Mouse (Mus musculus) megakaryocyte, adult 5-6 weeks (primary cell): ENCODE measurements around the gene Mid1. TPM values are rescaled to one million over a fixed set of nuclear protein-coding genes. Genes with fewer than 3 reads are reported as not detected.

ENCODE experiments used
- ATAC-seq: 2 replicates; pipeline ENCODE4 v1.8.0; 2016; ENCODE audit warnings: mild to moderate bottlenecking, inconsistent platforms; ENCODE audit not compliant: poor library complexity, severe bottlenecking
- total RNA-seq, 2 experiments: library from RNA; stranded (forward) in 1 of 2; stranded (reverse) in 1 of 2; fragments of 153-499, 151-499 nt in 1 of 2; fragments of 221-1000, 200-1000 nt in 1 of 2; gene quantifications; 2 replicates each; pipeline versions ENCODE4 v1.2.3 to v1.2.4; 2015 to 2017

Mid1 gene
- total RNA-seq (2015) (10.3 and 16.8 TPM in 2 replicates), total RNA-seq (2017) (1.5 and 6.3 TPM in 2 replicates)

DNA sequence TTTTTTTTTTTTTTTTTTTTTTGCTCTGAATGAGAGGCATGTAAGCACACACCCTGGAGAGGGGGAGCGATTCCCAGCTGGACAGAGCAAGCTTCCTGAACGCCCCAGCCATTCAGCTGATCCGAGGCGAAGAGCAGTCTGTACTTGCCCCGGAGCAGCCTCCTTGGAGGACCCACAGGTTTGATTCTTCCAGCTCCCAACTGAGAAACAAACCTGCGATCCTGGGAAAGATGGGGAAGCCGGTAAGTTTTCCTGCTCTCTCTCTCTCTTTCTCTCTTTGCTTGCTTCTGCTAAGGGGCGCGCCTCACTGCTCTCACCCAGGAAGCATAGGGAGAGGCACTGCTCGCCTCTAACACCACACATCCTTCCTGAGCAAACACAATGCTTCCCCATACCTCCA is at the start of gene Mid1:
Gene Mid1, plus strand, starts transcription at position 69 of the 400 bp plus-strand sequence.
- peak; percentile 80 for ATAC-seq

DNA sequence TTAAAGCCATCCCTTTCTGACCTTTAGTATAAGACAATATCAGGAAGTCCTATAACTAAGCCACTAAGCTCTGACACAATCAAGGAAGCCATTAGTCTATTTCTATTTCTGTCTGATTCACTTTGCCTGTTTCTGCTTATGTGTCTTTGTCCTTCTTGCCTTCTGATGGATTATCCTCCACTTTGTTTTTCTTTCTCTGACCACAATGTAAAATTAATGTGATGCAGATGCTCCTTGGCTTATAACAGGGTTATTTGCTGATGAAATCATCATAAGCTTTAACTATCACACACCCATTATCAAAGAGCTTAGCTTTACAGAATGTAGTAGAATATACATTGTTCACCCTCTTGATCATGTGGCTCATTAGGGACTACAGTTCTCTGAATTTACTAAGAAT is 11.9 kb upstream of the Mid1 start:
- no peak for ATAC-seq

DNA sequence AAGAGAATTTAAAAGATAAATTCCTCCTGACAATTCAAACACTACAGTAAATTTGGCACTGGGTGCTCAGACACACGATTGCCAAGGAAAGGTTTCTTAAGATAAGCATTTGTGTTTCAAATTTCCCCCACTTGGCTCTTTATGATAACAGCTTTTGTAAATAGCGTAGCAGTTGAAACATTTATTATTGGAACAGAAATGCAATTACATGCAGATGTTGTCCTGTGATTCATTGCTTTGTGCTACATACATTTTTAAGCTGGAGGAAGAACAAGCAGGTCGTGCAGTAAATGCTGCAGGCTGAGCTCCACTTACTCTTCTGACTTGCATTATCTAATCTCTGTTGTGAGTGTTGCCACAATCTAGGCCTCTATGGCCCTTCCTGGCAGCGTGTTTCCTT is 8.7 kb upstream of the Mid1 start:
- ATAC-seq: no peak

DNA sequence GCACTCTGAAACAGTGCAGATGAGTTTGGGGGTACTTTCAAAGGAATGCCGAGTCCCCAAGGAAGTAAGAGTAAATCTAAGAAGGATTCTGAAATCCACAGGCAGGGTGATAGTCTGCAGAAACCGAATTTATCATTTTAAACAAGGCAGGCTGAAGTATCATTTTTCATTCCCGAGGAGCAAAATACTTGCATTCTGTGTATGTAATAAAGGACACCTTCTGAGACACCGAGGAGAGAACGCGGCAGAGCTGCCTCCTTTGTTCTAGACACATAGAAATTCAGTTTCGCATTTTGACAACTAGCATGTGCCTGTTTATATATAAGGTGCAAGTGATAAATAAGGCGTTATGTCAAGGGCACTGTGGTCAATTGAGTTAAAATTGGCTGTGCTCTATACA is 732 bp downstream of the Mid1 start:
- no peak for ATAC-seq

DNA sequence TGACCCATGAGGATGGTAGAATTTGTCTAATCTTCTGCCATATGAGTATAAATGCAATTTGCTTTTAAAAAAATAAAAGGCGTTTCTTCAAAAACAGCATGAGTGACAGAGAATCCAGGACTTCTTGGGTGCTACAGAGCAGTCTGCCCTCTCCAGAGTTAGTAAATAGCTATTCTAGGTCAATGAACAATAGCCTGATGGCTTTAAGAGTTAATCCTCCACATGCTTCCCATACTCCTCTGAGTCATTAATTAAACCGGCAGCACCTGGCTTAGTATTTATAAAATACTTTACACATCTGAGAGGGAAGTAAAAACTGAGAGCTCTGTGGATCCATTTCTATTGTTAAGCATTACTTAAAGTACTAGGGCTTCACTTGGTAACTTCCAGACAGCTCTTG is 6.2 kb downstream of the Mid1 start:
- no peak for ATAC-seq

DNA sequence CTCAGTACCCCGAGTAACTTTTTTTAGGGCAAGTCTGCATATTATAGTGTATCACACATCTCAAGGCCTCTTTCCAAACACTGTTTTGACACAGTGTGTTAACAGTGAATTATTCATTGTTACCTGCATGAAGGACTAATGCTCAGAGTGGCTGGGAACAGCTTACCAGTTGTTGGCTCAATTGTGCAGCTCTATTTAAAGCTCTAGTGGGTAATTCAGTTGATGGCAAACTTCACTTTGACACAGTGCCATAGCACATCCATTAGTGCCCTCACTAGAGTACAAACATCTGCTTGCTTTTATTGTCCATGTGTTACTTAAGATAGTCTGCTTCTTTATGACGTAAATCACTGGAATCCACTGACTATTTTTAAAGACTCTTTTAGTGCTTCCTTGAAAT is 6.7 kb downstream of the Mid1 start:
- no peak for ATAC-seq

DNA sequence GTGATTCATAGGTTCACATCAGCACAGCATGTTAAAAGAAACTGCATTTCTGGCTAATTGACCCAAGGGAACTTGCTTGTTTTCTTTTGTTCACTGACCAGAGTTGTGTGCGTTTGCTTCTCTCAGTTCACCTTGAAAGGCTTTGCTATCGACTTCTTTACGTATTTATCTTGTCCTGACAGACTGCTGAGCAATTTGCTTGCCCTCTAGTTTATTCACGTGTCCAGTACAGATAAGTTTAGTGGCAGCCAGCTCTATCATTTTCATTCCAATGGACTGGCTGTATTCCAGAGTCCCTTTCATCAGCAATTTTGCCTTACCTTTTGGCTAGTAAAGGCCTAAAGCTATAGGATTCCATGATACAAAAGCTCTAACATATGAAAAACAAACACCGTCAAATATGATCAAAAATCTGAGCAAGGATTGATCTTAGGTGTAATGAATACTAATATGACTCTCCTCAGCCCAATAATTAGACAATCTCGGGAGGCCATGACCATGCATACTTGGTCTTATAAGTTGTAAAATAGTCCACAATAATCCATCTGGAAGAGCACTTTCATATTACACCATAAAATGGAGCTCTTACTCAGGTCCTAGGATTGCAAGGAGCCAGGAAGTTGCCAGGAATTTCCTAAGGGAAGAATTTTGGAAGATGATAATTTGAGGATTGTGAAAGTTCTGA is 7.4 kb downstream of the Mid1 start:
- ATAC-seq: 0 out of 2 replicates have a peak, but pooled peaks have one; percentile 35

DNA sequence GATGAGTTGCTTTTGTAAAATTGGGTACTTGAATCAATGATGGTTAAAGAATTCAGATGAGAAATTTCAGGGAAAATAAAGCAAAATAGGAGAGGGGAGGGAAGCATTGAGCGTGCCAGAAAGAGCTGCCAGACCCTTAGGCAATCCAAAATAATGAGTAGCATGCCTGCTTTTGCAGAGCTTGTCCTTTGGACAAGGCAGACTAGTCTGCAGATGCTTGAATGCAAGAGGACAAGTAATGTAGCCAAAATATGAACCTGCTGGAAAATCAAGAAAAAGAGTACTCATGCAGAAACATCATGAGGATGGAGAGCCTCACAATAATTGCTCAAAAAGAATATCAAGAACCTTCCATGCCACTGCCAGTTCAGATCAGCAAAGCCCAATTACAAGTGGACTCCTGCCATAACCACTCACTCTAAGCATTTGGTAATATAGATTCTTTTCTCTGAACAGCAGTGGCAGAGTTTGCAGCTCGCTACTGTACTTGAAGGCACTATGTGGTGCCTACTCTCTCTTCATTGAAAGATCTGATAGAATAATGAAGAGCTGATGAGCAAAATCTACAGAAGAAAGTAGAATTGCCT is 19.1 kb downstream of the Mid1 start:
- ATAC-seq: no peak

DNA sequence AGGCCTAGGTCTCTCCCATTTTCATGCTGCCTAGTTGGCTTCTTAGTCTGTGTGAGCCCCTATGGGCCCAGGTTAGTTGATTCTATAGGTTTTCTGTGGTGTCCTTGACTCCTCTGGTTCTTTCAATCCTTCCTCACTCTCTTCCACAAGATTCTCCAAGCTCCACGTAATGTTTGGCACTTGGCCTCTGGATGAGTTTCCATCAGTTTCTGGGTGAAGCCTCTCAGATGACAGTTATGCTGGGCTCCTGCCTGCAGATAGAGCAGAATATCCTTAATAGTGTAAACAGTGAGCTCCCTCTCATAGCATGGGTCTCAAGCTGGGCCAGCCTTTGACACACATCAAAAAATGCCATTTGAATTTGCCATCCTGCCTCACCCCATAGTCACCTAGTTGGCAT is 38.5 kb downstream of the Mid1 start:
- no peak for ATAC-seq

DNA sequence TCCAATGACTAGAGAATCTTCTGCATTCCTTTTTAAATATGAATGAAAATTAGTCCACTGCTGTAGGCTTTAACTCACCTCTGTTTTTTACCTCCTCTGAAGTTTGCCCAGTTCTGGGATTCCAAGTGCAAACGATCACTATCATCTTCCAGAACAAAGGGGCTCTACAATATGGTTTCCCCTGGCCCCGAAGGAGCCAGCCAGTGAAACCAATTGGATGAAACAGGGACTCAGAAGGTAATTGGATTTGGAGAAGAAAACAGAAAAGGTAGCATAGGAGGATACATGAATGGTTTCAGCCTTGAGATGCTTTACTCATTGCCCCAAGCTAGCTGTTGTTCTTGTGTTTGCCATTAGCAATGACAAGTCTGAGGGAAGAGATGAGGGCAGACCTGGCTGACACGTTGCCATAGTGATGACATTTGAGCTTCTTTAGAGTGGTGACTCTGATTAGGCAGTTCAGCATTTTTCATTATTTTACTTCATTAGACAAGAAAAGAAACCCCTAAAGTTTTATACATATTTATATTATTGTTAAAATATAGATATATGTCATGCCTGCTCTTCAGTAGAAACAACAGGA is 50.5 kb downstream of the Mid1 start:
- ATAC-seq: no peak

DNA sequence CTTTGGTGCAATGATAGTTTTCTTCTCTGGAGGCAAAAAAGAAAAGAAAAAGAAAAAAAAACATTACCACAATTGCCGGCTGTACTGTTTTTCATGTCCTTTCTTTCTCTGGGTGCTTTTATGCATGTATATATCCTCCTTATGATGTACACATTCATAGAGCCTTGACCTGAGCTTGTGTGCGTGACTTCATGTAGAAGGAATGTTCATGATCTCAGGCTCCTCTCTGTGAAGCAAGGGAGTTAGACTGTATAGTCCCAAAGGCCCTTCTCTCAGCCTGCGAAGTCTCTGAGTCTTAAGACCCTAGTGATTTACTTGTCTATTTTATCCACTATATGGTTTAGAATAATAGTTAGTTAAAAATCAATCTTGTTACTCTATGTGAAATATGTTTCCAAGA is 73.0 kb downstream of the Mid1 start:
- ATAC-seq: no peak

DNA sequence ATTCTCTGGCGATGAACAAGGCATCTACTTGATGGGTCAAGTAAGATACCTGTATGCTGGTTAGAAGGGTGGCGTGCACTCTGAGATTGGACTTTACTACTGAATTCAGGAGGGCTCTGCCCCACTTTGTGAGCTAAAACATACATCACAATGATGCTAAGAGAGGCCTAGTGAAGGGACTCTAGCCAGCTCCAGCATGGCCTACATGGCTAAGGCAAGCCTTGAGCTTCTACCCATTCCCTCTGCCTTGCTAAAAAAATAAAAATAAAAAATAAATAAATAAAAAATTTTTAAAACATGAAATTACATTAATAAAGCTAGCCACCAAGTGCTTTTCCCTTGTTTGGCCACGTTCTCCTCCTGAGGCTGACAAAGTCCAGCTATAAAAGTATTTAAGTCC is 94.5 kb downstream of the Mid1 start, which contains the start of gene 4933400A11Rik:
Gene 4933400A11Rik, minus strand, starts transcription at position 101 of the 400 bp plus-strand sequence.
- no peak for ATAC-seq

DNA sequence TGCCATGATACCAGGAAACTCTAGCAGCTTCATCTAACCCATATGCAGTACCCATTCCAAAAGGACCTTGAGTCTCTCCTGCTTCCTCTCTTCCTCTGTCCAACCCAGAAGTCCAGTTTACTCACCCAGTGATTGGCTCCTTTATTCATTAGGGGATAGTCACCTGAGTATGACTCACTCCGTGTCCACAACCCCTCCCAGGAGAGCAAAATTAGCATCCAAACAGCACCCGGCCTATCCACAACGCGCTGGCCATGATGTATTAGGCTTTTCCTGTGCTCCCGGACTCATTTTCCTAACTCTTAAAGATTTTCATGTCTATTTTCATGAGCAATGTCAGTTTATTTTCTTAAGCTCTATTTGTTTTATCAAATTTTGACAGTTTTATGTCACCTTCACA is 104.7 kb downstream of the Mid1 start:
- ATAC-seq: no peak

DNA sequence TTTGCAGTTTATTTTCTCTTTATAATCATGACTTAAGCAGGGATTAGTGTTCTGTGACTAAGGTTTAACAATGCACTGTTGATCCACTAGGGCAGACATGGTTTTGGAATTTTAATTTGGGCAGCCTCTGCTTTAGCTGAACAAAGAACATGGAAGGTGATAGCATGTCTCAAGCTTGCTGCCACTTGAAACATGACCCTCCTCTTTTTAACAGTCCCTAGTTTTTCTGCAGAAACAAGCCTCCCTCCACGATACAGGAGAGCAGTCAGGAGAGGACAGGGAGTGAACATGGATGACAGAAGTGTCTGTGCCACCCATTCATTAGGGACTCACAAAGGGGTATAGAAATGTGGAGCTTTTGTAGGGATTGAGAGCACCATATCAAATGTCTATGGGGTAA is 107.9 kb downstream of the Mid1 start:
- no peak for ATAC-seq

DNA sequence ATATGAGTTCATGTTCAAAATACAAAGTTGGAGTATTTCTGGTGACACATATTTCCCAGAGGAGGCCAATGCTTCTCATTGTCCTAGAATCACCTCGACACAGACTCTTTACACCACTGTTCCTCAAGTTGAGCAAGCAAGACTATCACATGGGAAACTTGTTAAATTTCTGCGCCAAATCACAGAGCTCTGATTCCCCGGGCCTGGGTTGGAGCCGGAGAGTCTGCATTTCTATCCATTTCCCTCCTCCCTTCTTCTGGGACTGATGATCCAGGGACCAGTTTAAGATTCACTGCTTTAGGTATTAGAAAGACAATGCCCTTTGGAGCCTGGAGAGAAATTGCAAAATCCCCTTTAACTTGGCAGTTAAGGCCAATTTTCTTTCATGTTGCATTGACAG is 109.4 kb downstream of the Mid1 start:
- ATAC-seq: no peak

DNA sequence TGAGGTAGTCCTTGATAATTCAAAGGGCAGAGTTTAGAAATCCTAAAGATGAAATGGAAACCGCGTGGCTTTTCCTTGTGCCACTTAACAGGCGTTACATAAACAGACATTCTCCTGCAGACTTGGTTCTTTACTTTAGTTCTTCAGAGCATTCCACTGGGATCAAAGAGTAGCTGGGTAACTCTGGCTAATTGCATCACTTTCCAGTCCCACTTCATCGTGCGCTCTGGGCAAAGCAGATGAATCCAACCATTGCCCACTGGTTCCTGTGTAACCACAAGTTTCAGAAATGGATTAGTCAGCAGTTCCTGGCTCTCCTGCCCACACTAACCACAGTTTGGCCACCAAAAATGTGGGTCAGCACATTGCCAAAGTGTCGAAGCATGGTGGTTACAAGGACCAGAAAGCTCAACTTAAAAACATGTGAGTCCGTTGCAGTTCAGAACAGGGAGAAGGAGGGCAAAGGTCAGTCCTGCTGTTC is 109.9 kb downstream of the Mid1 start:
- ATAC-seq: peak; percentile 94

DNA sequence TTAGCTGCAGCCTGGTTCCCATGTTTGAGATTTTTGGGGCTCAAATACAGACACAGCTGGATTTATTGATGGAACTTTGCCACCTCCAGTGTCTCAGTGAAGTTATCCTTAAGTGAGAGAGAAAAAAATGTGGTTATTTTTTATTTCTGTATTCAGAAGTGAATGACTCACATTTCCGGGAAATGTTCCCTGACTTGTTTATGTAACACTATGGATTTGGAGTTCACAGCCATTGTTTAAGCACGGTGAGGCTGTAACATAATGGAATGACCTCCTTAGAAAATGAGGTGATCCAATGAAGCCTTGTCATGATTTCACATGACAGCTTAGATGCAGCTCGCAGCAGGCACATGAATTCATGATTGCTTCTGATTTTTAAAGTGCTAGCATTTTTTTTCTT is 112.1 kb downstream of the Mid1 start:
- no peak for ATAC-seq

DNA sequence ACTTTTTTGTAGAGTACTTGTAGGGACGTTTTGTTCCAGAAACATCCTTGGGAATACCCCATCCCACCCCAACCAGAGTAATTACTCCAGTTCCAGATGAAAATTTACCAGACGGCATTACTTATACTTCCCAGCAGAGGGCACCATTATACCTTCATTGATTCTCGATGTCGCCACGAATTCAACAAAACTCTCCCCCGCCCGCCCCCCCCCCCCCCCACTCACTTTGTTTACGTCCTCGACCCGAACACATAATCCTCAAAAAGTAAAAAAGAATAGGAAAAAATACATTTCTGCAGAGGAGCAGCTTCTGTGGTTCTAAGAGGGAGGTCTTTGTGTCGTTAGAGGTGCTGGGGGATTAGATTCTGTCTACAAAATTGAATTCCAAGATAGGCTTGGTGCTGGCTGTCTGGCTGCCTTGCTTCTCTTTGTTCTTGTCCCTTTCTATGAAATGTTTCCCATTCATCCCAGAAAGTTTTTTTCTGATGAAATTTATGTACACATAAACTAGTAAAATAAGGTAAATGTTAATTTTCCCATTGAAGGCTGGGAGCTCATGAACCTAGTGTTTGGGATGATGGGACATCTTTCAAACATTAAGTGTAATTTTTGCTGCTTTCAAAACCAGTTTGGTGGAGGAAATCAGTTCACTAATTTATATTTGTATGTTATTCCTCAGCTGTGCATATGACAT is 114.1 kb downstream of the Mid1 start:
- no peak for ATAC-seq

DNA sequence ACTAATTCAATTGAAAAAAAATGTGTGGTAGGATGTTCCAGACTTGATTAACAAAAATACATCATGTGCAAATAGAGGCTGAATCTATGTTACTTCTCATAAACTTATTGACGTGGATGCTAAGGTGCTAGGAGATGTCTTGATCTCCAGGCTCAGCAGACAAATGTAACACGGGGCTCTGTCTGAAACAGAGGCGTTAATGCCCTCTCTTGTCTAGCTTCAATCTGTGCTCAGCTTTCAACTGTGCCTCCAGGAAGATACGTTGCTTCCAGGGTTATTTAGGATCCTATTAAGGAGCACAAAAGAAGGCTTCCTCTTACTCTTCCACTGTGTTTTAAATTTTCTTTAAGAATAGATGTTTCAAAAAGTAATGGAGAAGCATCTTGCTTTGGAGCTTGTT is 115.2 kb downstream of the Mid1 start:
- ATAC-seq: no peak

DNA sequence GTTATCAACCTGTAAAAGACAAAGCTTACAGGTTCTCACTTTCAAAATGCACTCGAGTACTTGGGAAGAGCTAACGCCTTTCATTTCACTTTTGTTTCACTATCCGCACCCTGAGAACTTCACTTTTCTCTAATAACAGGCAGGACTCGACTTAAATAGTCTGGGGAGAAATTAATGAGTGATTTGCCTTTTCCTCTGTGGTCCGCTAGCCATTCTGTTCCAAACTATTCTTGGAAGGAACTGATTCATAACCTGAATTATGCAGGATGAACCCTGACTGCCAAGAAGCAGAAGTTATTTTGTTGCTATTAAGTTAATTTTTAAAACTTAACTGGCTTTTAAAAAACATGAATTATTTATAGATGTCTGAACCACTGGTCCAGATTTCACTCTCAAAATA is 120.8 kb downstream of the Mid1 start:
- no peak for ATAC-seq

DNA sequence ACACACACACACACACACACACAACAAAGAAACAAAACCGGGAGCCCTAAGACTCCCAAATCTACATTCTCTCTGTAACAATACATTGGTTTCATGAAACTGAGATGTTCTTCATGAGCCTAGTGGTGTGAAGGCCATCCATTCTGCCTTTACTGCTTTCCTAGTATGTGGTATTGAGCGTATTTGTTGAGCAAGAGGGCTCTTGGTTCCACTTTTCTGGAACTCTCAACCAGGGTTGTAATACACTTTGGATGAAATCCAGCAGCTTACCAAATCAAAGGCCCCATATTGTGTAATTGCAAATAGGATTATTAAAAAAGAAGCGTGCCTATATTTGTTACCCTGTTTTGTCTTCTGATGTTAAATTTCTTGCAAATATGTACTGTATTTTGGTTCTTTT is 122.7 kb downstream of the Mid1 start:
- ATAC-seq: peak; percentile 47

DNA sequence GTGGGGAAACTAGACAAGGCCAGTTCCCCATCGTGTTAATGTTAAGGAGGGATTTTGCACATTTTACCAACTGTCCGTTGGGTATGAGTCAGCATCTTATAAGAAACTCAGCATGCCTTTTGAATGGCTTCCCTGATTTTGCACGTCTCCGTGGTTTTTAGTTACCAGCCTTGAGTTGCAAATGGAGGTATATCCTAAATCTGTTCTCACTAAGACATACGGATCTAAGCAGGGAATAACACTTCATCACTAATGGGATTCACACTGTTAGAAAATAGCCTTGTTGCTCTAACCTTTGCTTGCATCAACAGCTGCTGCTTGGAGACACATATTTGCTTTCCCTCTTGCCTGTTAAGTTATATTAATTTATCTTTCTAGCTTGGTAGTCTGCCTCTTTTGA is 126.3 kb downstream of the Mid1 start:
- ATAC-seq: no peak
